25 mouse cellular contexts compared by ENCODE assay signal in genomic region chr14:99152683-99153082, GRCm38 (mm10).
"Had no signal": no experiment of that assay in that cellular context is flagged by ENCODE, and none has a peak within 500 bp of the region (broad histone marks: within the 10 kb centered on the region; RNA-seq: fewer than 3 reads in every experiment).

No protein-coding gene starts in this region.

- ATAC-seq: hindbrain, postnatal 0 days; intestine, embryonic 16.5 days had no signal

- H3K4me3 ChIP-seq: heart, adult 2 months; heart, embryonic 13.5 days; heart, embryonic 15.5 days; hindbrain, embryonic 13.5 days; hindbrain, embryonic 15.5 days; kidney, embryonic 15.5 days; limb, embryonic 13.5 days; limb, embryonic 15.5 days had no signal

- DNase-seq: gastrocnemius, postnatal 14 days; gastrocnemius, postnatal 36 days; heart, adult 11 months; heart, adult 2 months; heart, postnatal 14 days; heart, postnatal 36 days; kidney, adult 11 months; kidney, adult 2 months; kidney, adult 9 months; kidney, postnatal 14 days; kidney, postnatal 36 days; layer of hippocampus, adult 9-11 months; layer of hippocampus, postnatal 36 days; left cerebral cortex, postnatal 4 days had no signal

- H3K9me3 ChIP-seq: heart, embryonic 13.5 days; heart, embryonic 15.5 days; hindbrain, embryonic 13.5 days; hindbrain, embryonic 15.5 days; kidney, embryonic 15.5 days; limb, embryonic 13.5 days; limb, embryonic 15.5 days had no signal

- H3K9ac ChIP-seq: heart, embryonic 13.5 days; heart, embryonic 15.5 days; hindbrain, embryonic 13.5 days; hindbrain, embryonic 15.5 days; kidney, embryonic 15.5 days; limb, embryonic 13.5 days; limb, embryonic 15.5 days had no signal

- H3K4me1 ChIP-seq: heart, embryonic 15.5 days; hindbrain, embryonic 15.5 days; kidney, embryonic 15.5 days; limb, embryonic 13.5 days; limb, embryonic 15.5 days had no signal

- H3K4me2 ChIP-seq: heart, embryonic 11.5 days; heart, embryonic 13.5 days; heart, embryonic 15.5 days; hindbrain, embryonic 13.5 days; hindbrain, embryonic 15.5 days; kidney, embryonic 15.5 days; limb, embryonic 13.5 days; limb, embryonic 15.5 days had no signal

- H3K27me3 ChIP-seq: heart, embryonic 13.5 days; heart, embryonic 15.5 days; hindbrain, embryonic 13.5 days; hindbrain, embryonic 15.5 days; kidney, embryonic 15.5 days; limb, embryonic 13.5 days; limb, embryonic 15.5 days had no signal

- H3K27ac ChIP-seq: heart, adult 2 months; heart, embryonic 13.5 days; heart, embryonic 15.5 days; hindbrain, embryonic 13.5 days; hindbrain, embryonic 15.5 days; hindbrain, postnatal 0 days; kidney, embryonic 15.5 days; kidney, postnatal 0 days; limb, embryonic 13.5 days; limb, embryonic 15.5 days had no signal
